Mouse (Mus musculus) mesoderm, embryonic 11.5 days (tissue): ENCODE measurements around the gene 1110025L11Rik.
"Not testable (repeated sequence)": the region's sequence is repeated elsewhere in the genome, so short reads cannot be mapped to it uniquely, and the experiment has no call there.

Experiments
- DNase-seq: peaks from one replicate; pipeline ENCODE4 v3.0.0-alpha.2; 2012; ENCODE audit warnings: low read depth, low spot score

Gene 1110025L11Rik

DNA sequence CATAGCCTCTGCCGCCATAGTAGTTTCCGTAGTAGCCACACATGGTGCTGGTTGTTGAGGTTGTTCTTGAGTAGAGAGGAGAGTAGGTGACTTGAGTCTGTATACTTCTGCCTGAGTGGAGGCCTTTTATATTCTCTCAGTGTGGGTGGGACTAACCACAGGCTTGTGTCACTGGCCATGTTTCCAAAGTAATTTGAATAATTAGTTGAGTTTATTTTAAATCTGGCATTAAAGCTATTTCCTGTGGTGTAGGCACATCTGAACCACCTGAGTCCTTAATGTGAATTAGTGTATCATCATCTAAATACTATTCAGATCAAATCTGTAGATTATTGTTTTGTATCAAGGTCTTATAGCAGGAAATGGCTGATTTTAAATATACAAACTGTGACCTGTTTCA, at the start of gene 1110025L11Rik:
Gene 1110025L11Rik (minus strand): TSS at position 101 of the 400 bp plus-strand sequence.
- not testable (repeated sequence) for DNase-seq

GRCm38 (mm10) chr16:89071041-89071440, 7.2 kb upstream of the 1110025L11Rik start:
- DNase-seq: peak; percentile 61

DNA sequence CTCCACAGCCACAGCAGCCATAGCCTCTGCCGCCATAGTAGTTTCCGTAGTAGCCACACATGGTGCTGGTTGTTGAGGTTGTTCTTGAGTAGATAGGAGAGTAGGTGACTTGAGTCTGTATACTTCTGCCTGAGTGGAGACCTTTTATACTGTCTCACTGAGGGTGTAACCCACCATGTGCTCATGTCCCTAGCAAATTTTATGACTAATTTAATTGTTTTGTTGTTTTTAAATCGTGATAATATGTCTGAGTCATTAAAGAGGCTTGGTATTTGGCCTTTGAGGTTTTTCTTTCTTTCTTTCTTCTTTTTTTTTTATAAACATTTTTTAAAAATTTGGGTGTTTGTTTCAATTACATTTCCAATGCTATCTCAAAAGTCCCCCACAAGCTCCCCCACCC, 16.0 kb downstream of the 1110025L11Rik start, which contains the start of gene Krtap6-5:
Gene Krtap6-5 (minus strand): TSS at position 101 of the 400 bp plus-strand sequence.
- no peak for DNase-seq

DNA sequence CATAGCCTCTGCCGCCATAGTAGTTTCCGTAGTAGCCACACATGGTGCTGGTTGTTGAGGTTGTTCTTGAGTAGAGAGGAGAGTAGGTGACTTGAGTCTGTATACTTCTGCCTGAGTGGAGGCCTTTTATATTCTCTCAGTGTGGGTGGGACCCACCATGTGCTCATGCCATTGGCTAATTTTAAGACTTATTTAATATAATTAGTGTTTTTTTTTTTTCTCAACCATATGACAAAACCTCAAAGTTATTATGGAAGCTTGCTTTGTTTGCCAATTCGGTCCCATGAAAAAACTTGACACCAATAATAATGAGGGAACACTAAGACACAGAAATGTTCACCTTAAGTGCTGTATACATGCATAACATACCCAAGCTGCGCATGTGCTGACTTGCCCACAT, 22.4 kb downstream of the 1110025L11Rik start, which contains the start of gene Gm10228:
Gene Gm10228 (minus strand): TSS at position 101 of the 400 bp plus-strand sequence.
- DNase-seq: not testable (repeated sequence)

DNA sequence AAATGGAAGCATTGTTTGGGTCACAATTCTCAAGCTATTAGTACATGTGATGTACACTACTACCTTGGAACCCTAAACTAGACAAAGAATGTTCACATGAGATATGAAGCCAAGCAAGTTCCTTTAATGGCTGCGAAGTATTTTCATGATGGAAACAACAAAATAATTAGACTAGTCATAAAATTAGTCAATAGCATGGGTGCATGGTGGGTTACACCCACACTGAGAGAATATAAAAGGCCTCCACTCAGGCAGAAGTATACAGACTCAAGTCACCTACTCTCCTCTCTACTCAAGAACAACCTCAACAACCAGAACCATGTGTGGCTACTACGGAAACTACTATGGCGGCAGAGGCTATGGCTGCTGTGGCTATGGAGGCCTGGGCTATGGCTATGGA, 32.4 kb downstream of the 1110025L11Rik start, which contains the start of gene Krtap6-1:
Gene Krtap6-1 (plus strand): TSS at position 301 of the 400 bp plus-strand sequence.
- DNase-seq: not testable (repeated sequence)

DNA sequence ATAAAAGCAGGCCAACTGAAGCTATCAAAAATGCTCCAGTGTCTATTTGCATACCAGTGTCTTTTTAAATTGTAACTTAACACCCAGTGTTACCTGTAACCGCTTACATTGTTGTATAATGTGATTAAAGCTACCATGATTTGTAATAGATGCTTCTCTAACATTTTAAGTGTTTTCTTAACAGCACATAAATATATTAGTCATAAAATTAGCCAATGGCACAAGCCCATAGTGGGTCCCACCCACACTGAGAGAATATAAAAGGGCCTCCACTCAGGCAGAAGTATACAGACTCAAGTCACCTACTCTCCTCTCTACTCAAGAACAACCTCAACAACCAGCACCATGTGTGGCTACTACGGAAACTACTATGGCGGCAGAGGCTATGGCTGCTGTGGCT, 48.8 kb downstream of the 1110025L11Rik start, which contains the start of gene Gm10229:
Gene Gm10229 (plus strand): TSS at position 301 of the 400 bp plus-strand sequence.
- DNase-seq: not testable (repeated sequence)

GRCm38 (mm10) chr16:89013973-89014372, 49.8 kb downstream of the 1110025L11Rik start:
- no peak for DNase-seq
